Mouse (Mus musculus): ENCODE measurements around the gene AU018091. TPM values are rescaled to one million over a fixed set of nuclear protein-coding genes. Genes with fewer than 3 reads are reported as not detected.
"Not testable (repeated sequence)": the region's sequence is repeated elsewhere in the genome, so short reads cannot be mapped to it uniquely, and the experiment has no call there.

The AU018091 gene
- polyA plus RNA-seq, 1 experiment: not detected

DNA sequence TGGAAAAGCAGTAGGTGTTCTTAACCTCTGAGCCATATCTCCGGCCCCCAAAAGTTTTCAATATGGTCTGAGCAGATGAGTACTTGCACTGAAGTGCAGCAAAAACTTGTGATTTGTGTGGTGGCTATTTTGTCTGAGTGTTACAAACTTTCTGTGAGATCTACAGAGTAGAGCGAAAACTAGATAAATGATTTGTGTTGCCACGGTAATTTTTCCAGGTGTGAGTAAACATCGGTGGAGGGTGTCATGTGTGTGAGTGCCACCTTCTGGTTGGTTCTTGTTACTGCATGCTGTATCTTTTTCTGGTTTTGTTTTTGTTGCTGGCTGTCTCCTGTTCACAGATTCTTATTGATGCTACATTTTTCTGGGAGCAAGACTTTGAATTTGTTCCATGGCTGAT is 15.4 kb upstream of the AU018091 start:
- no peak overlapping the region for H3K4me3 ChIP-seq (ENCODE audit: insufficient read depth, low read length)
- no peaks in the 10 kb centered on the region for H3K4me1 ChIP-seq (ENCODE audit: control insufficient read depth, insufficient read depth, low read length)
- TF ChIP-seq CTCF (IDR thresholded peaks at IDR 0.05; ENCODE audit: extremely low read depth, insufficient read depth, low read length): no peak
- TF ChIP-seq POLR2A (IDR thresholded peaks at IDR 0.05; ENCODE audit: extremely low read depth, insufficient read depth, low read length): no peak

DNA sequence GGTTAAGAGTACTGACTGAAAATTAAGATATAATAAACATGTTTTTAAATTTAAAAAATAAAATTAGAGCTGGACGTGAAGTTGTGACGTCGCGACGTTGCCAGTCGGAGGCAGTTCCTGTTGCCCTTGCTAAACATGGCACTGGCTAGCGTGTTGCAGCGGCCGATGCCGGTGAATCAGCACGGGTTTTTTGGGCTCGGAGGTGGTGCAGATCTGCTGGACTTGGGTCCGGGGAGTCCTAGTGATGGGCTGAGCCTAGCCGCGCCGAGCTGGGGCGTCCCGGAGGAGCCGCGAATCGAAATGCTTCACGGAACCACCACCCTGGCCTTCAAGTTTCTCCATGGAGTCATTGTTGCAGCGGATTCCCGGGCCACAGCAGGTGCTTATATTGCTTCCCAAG is 12.0 kb upstream of the AU018091 start:
- not testable (repeated sequence) for H3K27ac ChIP-seq (ENCODE audit: insufficient read depth, low read length); H3K4me1 ChIP-seq (ENCODE audit: control insufficient read depth, insufficient read depth, low read length); H3K4me3 ChIP-seq (ENCODE audit: insufficient read depth, low read length)

More for the DNA sequence above, 15.4 kb upstream of the AU018091 start:
- no peak overlapping the region for H3K27ac ChIP-seq (ENCODE audit: insufficient read depth, low read length)

DNA sequence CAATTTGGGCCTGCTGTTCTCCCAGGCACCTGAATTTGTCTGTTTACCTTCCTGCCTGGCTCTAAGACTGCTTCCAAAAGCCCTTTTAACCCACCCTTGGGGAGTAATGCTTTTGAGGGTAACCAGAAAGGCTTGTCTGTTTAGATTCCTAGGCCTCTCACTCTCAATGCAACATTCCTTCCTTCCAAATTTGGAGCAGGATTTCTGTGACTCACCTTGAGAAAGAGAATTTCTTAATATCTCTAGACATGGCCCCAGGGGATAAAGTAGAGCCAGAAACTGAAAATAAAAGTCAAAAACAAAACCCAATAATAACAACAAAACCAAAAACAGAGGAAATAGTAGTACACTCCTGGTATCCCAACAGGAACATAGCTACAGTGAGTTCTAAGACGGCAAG is 707 bp downstream of the AU018091 start:
- TF ChIP-seq CTCF (IDR thresholded peaks at IDR 0.05; ENCODE audit: extremely low read depth, insufficient read depth, low read length): no peak
- TF ChIP-seq POLR2A (IDR thresholded peaks at IDR 0.05; ENCODE audit: extremely low read depth, insufficient read depth, low read length): no peak
- no peak overlapping the region for H3K27ac ChIP-seq (ENCODE audit: insufficient read depth, low read length)
- no peak overlapping the region for H3K4me3 ChIP-seq (ENCODE audit: insufficient read depth, low read length)
- H3K4me1 ChIP-seq (ENCODE audit: control insufficient read depth, insufficient read depth, low read length): no peaks in the 10 kb centered on the region

DNA sequence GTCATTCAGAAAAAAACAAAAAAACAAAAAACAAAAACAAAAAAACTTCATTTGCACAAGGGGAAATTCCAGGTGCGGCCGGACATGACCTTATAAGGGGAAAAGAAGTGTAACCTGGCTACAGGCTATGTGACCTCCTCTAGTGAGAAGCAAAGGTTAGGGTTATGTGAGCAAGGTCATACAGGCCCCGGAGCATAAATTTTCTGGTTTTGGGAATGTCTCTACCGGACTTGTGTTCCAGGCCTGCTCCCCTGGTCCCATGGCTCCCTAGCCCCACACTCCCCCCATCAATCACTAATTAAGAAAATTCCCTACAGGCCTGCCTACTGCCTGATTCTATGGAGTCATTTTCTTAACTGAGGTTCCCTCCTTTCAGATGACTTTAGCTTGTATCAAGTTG is 2.7 kb downstream of the AU018091 start:
- H3K4me3 ChIP-seq (ENCODE audit: insufficient read depth, low read length): no peak overlapping the region
- H3K4me1 ChIP-seq (ENCODE audit: control insufficient read depth, insufficient read depth, low read length): no peaks in the 10 kb centered on the region
- no peak overlapping the region for H3K27ac ChIP-seq (ENCODE audit: insufficient read depth, low read length)
- no peak for TF ChIP-seq POLR2A (IDR thresholded peaks at IDR 0.05; ENCODE audit: extremely low read depth, insufficient read depth, low read length)
- TF ChIP-seq CTCF (IDR thresholded peaks at IDR 0.05; ENCODE audit: extremely low read depth, insufficient read depth, low read length): no peak

- no peak overlapping the region for H3K27ac ChIP-seq (ENCODE audit: insufficient read depth, low read length)
- TF ChIP-seq CTCF (IDR thresholded peaks at IDR 0.05; ENCODE audit: extremely low read depth, insufficient read depth, low read length) (no peak), POLR2A (IDR thresholded peaks at IDR 0.05; ENCODE audit: extremely low read depth, insufficient read depth, low read length) (no peak)
- H3K4me1 ChIP-seq (ENCODE audit: control insufficient read depth, insufficient read depth, low read length): no peaks in the 10 kb centered on the region
- no peak overlapping the region for H3K4me3 ChIP-seq (ENCODE audit: insufficient read depth, low read length)
Measured at GRCm38 (mm10) chr7:3164991-3165390, 4.0 kb downstream of the AU018091 start.

- Histone ChIP-seq H3K4me3 (ENCODE audit: insufficient read depth, low read length) (no peak overlapping the region), H3K4me1 (ENCODE audit: control insufficient read depth, insufficient read depth, low read length) (no peaks in the 10 kb centered on the region), H3K27ac (ENCODE audit: insufficient read depth, low read length) (no peak overlapping the region)
- TF ChIP-seq CTCF (IDR thresholded peaks at IDR 0.05; ENCODE audit: extremely low read depth, insufficient read depth, low read length) (no peak), POLR2A (IDR thresholded peaks at IDR 0.05; ENCODE audit: extremely low read depth, insufficient read depth, low read length) (no peak)
Measured at GRCm38 (mm10) chr7:3164381-3164780, 4.6 kb downstream of the AU018091 start.

GRCm38 (mm10) chr7:3150376-3150775 is 18.6 kb downstream of the AU018091 start:
- TF ChIP-seq POLR2A (IDR thresholded peaks at IDR 0.05; ENCODE audit: extremely low read depth, insufficient read depth, low read length) (no peak), CTCF (IDR thresholded peaks at IDR 0.05; ENCODE audit: extremely low read depth, insufficient read depth, low read length) (no peak)
- H3K4me3 ChIP-seq (ENCODE audit: insufficient read depth, low read length): no peak overlapping the region
- H3K27ac ChIP-seq (ENCODE audit: insufficient read depth, low read length): no peak overlapping the region
- H3K4me1 ChIP-seq (ENCODE audit: control insufficient read depth, insufficient read depth, low read length): no peaks in the 10 kb centered on the region

GRCm38 (mm10) chr7:3146072-3146471 is 22.9 kb downstream of the AU018091 start:
- no peaks in the 10 kb centered on the region for H3K4me1 ChIP-seq (ENCODE audit: control insufficient read depth, insufficient read depth, low read length)
- no peak overlapping the region for H3K4me3 ChIP-seq (ENCODE audit: insufficient read depth, low read length)
- TF ChIP-seq CTCF (IDR thresholded peaks at IDR 0.05; ENCODE audit: extremely low read depth, insufficient read depth, low read length) (no peak), POLR2A (IDR thresholded peaks at IDR 0.05; ENCODE audit: extremely low read depth, insufficient read depth, low read length) (no peak)
- no peak overlapping the region for H3K27ac ChIP-seq (ENCODE audit: insufficient read depth, low read length)

GRCm38 (mm10) chr7:3143329-3143728 is 25.7 kb downstream of the AU018091 start:
- no peak overlapping the region for H3K4me3 ChIP-seq (ENCODE audit: insufficient read depth, low read length)
- TF ChIP-seq POLR2A (IDR thresholded peaks at IDR 0.05; ENCODE audit: extremely low read depth, insufficient read depth, low read length): no peak
- TF ChIP-seq CTCF (IDR thresholded peaks at IDR 0.05; ENCODE audit: extremely low read depth, insufficient read depth, low read length): no peak
- no peak overlapping the region for H3K27ac ChIP-seq (ENCODE audit: insufficient read depth, low read length)
- H3K4me1 ChIP-seq (ENCODE audit: control insufficient read depth, insufficient read depth, low read length): no peaks in the 10 kb centered on the region

- no peak overlapping the region for H3K27ac ChIP-seq (ENCODE audit: insufficient read depth, low read length)
- H3K4me3 ChIP-seq (ENCODE audit: insufficient read depth, low read length): no peak overlapping the region
- H3K4me1 ChIP-seq (ENCODE audit: control insufficient read depth, insufficient read depth, low read length): no peaks in the 10 kb centered on the region
- no peak for TF ChIP-seq POLR2A (IDR thresholded peaks at IDR 0.05; ENCODE audit: extremely low read depth, insufficient read depth, low read length)
- no peak for TF ChIP-seq CTCF (IDR thresholded peaks at IDR 0.05; ENCODE audit: extremely low read depth, insufficient read depth, low read length)
Measured at GRCm38 (mm10) chr7:3135606-3136005, 33.4 kb downstream of the AU018091 start.

- Histone ChIP-seq H3K27ac (ENCODE audit: insufficient read depth, low read length) (no peak overlapping the region), H3K4me1 (ENCODE audit: control insufficient read depth, insufficient read depth, low read length) (no peaks in the 10 kb centered on the region), H3K4me3 (ENCODE audit: insufficient read depth, low read length) (no peak overlapping the region)
- no peak for TF ChIP-seq POLR2A (IDR thresholded peaks at IDR 0.05; ENCODE audit: extremely low read depth, insufficient read depth, low read length)
- TF ChIP-seq CTCF (IDR thresholded peaks at IDR 0.05; ENCODE audit: extremely low read depth, insufficient read depth, low read length): no peak
Measured at GRCm38 (mm10) chr7:3134654-3135053, 34.3 kb downstream of the AU018091 start.

Measured in cortical plate, adult 2 months (tissue).